In the genomic region with DNA sequence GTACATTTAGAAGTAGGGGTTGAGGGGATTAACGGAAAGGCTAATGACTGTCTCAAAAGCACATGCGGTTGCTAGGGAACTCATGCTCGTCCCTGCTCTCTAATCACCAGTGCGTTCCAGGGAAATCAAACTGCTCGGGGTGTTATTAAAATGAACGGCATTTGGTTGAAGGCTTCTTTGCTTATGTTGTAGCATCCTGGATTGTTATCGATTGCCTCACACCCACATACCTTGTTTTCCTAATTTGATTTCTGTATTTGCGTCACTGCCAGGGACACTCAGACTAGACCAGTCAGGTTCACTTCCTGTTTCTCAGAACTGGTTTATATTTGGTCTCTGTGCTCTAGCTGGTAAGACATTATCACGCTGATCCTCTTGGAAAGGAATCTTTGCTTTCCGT, we compare ENCODE assay signal across 9 mouse cellular contexts.
DNase-seq lines count a peak whose midpoint lies in the region; ATAC-seq lines count a peak whose summit lies in the region.
"Had no signal": no experiment of that assay in that cellular context is flagged by ENCODE, and none has a peak within 500 bp of the region (broad histone marks: within the 10 kb centered on the region; RNA-seq: fewer than 3 reads in every experiment).

No protein-coding gene starts in this region.

- ATAC-seq in hindbrain, embryonic 14.5 days (ENCODE audit: low FRiP score), result no peak
- no peak for ATAC-seq in neural tube, embryonic 15.5 days (ENCODE audit: low FRiP score)

- H3K4me2 ChIP-seq in hindbrain, embryonic 14.5 days (replicated peaks), result peak overlapping the region; percentile 64
- H3K4me2 ChIP-seq in neural tube, embryonic 15.5 days, result peak overlapping the region; percentile 46
- H3K4me2 ChIP-seq: lung, embryonic 15.5 days had no signal

- H3K27me3 ChIP-seq in hindbrain, embryonic 14.5 days (ENCODE audit: control insufficient read depth, insufficient read depth, low read length), result peaks cover 46% of the 10 kb centered on the region
- H3K27me3 ChIP-seq in neural tube, embryonic 15.5 days (replicated peaks), result peaks cover 27% of the 10 kb centered on the region

- H3K36me3 ChIP-seq in hindbrain, embryonic 14.5 days (replicated peaks; ENCODE audit: control insufficient read depth, insufficient read depth), result no peaks in the 10 kb centered on the region
- H3K36me3 ChIP-seq in neural tube, embryonic 15.5 days, result no peaks in the 10 kb centered on the region
- H3K36me3 ChIP-seq: lung, embryonic 15.5 days had no signal

- DNase-seq in embryo, embryonic 10.5 days (ENCODE audit: low spot score), result peak; percentile 36
- no peak for DNase-seq in embryo, embryonic 11 days
- peak; percentile 41 for DNase-seq in retina, postnatal 1 day
- no peak for DNase-seq in retina, embryonic 14.5 days (ENCODE audit: low spot score)
- DNase-seq in hindbrain, embryonic 14.5 days (ENCODE audit: low spot score), result no peak
- no peak for DNase-seq in gastrocnemius, postnatal 10 days
- no peak for DNase-seq in frontal cortex, postnatal 36 days (ENCODE audit: low spot score in 2 of 2)

- peaks cover 35% of the 10 kb centered on the region for H3K4me1 ChIP-seq in hindbrain, embryonic 14.5 days (replicated peaks; ENCODE audit: control insufficient read depth, insufficient read depth, low read length)
- peaks cover 44% of the 10 kb centered on the region for H3K4me1 ChIP-seq in neural tube, embryonic 15.5 days

- no peak overlapping the region for H3K27ac ChIP-seq in hindbrain, embryonic 14.5 days
- H3K27ac ChIP-seq in neural tube, embryonic 15.5 days (replicated peaks), result no peak overlapping the region
- H3K27ac ChIP-seq: lung, embryonic 15.5 days had no signal

- H3K9ac ChIP-seq in hindbrain, embryonic 14.5 days, result 0 out of 2 replicates have a peak overlapping the region, but pooled peaks have one; percentile 3
- H3K9ac ChIP-seq in neural tube, embryonic 15.5 days (replicated peaks), result no peak overlapping the region
- H3K9ac ChIP-seq: lung, embryonic 15.5 days had no signal

- H3K9me3 ChIP-seq in hindbrain, embryonic 14.5 days (ENCODE audit: control insufficient read depth, low read length), result no peaks in the 10 kb centered on the region
- no peaks in the 10 kb centered on the region for H3K9me3 ChIP-seq in neural tube, embryonic 15.5 days (replicated peaks)
- H3K9me3 ChIP-seq: lung, embryonic 15.5 days had no signal

- H3K4me3 ChIP-seq in hindbrain, embryonic 14.5 days (replicated peaks; ENCODE audit: low read length), result no peak overlapping the region
- H3K4me3 ChIP-seq in neural tube, embryonic 15.5 days (replicated peaks), result no peak overlapping the region; the same call in 1 of the 2 replicates
- H3K4me3 ChIP-seq: lung, embryonic 15.5 days had no signal

- 18% methylated on average over 10 of the region's 10 CpGs for WGBS in hindbrain, embryonic 14.5 days
- WGBS in neural tube, embryonic 15.5 days, result 14% methylated on average over 10 of the region's 10 CpGs

Comparison
In these comparisons a context has a peak if more than half of its experiments do, and no peak if none do; other contexts are left out.
1. DNase-seq: peak in embryo, embryonic 10.5 days (single experiment) and retina, postnatal 1 day (single experiment); none in embryo, embryonic 11 days (single experiment), retina, embryonic 14.5 days (single experiment), hindbrain, embryonic 14.5 days (single experiment), gastrocnemius, postnatal 10 days (single experiment) and frontal cortex, postnatal 36 days (0 of 2).